Mouse (Mus musculus): ENCODE results near the gene Gm20661. TPM values are rescaled to one million over a fixed set of nuclear protein-coding genes. Genes with fewer than 3 reads are reported as not detected.

The Gm20661 gene
- polyA plus RNA-seq, 1 experiment from 2014 or later = 0.69 TPM

DNA sequence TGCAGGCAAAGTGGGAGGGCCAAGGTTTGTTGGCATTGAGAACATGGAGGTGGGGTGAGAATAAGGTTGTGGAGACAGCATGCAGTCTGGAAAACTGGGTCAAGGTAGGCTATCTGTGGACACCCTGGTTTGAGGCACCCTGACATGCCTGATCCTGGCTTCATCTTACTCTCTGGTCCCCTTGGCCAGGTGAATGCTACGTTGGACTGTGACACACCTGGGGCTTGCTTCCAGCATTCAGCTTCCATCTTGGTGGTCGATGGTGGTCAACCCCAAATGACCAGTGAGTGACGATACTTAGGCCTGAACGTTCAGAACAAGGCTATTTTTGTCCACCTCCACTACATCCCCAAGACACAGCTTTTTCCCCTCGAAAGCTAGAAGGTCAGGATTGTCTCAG is 13.2 kb downstream of the Gm20661 start, which contains the start of gene Gm20662:
Gene Gm20662, plus strand, starts transcription at position 301 of the 400 bp plus-strand sequence.
- H3K27me3 ChIP-seq (ENCODE audit: control insufficient read depth, insufficient read depth, low read length) = no peaks in the 10 kb centered on the region
- no peaks in the 10 kb centered on the region for H3K9me3 ChIP-seq (ENCODE audit: control insufficient read depth, low read length)
- no peaks in the 10 kb centered on the region for H3K4me1 ChIP-seq (replicated peaks; ENCODE audit: control insufficient read depth, insufficient read depth)
- no peak within 1 kb of the TSS for H3K4me3 ChIP-seq (ENCODE audit: low read depth, low read length)
- no peak within 1 kb of the TSS for H3K4me2 ChIP-seq (replicated peaks; ENCODE audit: low read depth)
- no peak for TF ChIP-seq EP300 (optimal IDR thresholded peaks at IDR 0.05)
- ATAC-seq (ENCODE audit: low FRiP score, low TSS enrichment) = no peak
- no peak for DNase-seq (ENCODE audit: low spot score)
- no peak within 1 kb of the TSS for H3K9ac ChIP-seq (ENCODE audit: low read length)
- 91% methylated on average over 5 of the region's 5 CpGs for WGBS
- H3K36me3 ChIP-seq (ENCODE audit: control insufficient read depth, insufficient read depth, low read length) = no peaks in the 10 kb centered on the region
- no peak within 1 kb of the TSS for H3K27ac ChIP-seq (replicated peaks)

DNA sequence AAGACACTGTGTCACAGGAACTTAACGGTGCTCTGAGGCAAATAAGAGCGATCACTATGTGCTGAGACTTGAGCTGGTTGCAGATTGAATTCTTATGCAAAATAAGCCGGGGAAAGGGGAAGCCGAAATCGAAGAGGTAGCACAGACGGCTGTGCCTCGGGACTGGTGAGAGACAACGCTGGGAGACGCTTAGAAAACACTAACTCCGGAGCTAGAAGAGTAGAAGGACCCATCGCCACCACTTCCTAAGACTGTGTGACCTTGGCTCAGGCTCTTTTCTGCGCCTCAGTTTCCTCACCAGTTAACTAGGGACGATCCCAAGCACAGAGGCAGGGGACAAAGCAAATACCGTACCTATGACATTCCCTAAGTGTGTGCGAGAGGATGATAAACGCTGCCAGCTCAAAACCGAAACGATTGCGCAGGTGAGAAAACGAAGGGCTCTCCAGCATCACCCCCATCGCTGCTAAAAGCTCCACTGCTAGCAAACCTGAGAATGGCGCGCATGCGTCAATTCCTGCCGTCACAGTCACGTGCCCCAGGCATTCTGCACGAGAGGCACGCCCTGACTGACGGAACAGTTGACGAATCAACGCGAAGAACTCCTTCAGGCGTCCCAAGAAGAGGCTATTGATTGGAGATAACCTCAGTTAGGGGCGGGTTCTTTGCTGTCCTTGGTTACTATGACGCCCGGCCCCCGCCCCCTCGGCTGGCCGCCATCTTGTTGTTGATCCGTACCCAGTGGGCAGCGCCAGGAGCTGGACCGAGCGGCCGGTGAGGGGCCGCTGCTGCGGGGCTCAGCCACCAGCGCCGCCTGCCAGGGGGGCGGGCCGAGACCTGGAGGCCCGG is 19.3 kb downstream of the Gm20661 start, which contains the start of gene Ip6k1:
Gene Ip6k1, plus strand, starts transcription at position 580 of the 849 bp plus-strand sequence.
- Histone ChIP-seq H3K4me3 (ENCODE audit: low read depth, low read length) (peak within 1 kb of the TSS; percentile 100), H3K27me3 (ENCODE audit: control insufficient read depth, insufficient read depth, low read length) (no peaks in the 10 kb centered on the region), H3K9me3 (ENCODE audit: control insufficient read depth, low read length) (no peaks in the 10 kb centered on the region), H3K4me1 (replicated peaks; ENCODE audit: control insufficient read depth, insufficient read depth) (no peaks in the 10 kb centered on the region; the same call in 1 of the 2 replicates), H3K9ac (ENCODE audit: low read length) (peak within 1 kb of the TSS; percentile 99), H3K27ac (replicated peaks) (peak within 1 kb of the TSS; percentile 98), H3K36me3 (ENCODE audit: control insufficient read depth, insufficient read depth, low read length) (no peaks in the 10 kb centered on the region), H3K4me2 (replicated peaks; ENCODE audit: low read depth) (peak within 1 kb of the TSS; percentile 80)
- peak; percentile 100 for DNase-seq (ENCODE audit: low spot score)
- WGBS = under 1% methylated on average over 47 of the region's 51 CpGs
- peak; percentile 99 for ATAC-seq (ENCODE audit: low FRiP score, low TSS enrichment)
- no peak for TF ChIP-seq EP300 (optimal IDR thresholded peaks at IDR 0.05)
- no peak for TF ChIP-seq CTCF (IDR thresholded peaks at IDR 0.05; ENCODE audit: low read depth)

DNA sequence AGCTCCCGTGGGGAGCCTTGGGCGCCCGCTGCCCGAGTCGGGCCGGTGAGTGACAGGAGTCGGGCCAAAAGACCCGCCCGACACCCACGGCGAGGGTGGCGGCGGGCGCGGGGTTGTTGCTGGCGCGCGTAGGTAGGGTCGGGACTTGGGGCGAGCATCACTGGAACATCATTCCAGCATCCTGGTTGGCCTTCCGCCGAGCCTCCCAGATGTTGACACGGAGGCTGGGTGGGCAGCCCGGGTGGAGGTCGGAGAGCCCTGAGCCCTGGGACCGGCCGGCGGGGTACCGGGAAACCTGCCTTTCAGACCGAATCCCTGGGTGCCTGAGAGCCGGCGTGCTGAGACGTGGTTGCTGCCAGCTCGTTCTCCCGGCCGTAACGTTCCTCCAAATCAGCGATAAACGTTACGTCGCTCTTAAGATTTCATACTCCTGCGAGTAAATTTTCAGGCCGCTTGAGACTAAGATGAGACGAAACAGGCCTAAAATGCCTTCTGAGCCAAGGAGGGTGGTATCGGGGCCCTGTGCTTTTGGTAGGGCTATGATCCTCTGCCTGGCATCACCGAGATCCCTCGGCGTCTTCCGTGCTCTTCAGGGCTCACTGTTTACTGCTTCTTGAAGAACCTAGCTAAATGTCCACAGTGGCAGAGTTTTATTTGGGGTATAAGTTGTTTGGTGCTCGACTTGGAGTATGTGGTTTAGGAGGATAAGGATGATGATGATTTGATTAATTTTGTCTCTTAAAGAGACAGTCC is 20.1 kb downstream of the Gm20661 start:
- Histone ChIP-seq H3K9ac (ENCODE audit: low read length) (peak overlapping the region; percentile 99), H3K27ac (replicated peaks) (peak overlapping the region; percentile 98), H3K4me3 (ENCODE audit: low read depth, low read length) (peak overlapping the region; percentile 100), H3K36me3 (ENCODE audit: control insufficient read depth, insufficient read depth, low read length) (no peaks in the 10 kb centered on the region), H3K27me3 (ENCODE audit: control insufficient read depth, insufficient read depth, low read length) (no peaks in the 10 kb centered on the region), H3K4me2 (replicated peaks; ENCODE audit: low read depth) (peak overlapping the region; percentile 79), H3K9me3 (ENCODE audit: control insufficient read depth, low read length) (no peaks in the 10 kb centered on the region), H3K4me1 (replicated peaks; ENCODE audit: control insufficient read depth, insufficient read depth) (no peaks in the 10 kb centered on the region; the same call in 1 of the 2 replicates)
- no peak for ATAC-seq (ENCODE audit: low FRiP score, low TSS enrichment)
- TF ChIP-seq CTCF (IDR thresholded peaks at IDR 0.05; ENCODE audit: low read depth) (no peak), EP300 (optimal IDR thresholded peaks at IDR 0.05) (no peak)
- under 1% methylated on average over 50 of the region's 50 CpGs for WGBS
- no peak for DNase-seq (ENCODE audit: low spot score)

DNA sequence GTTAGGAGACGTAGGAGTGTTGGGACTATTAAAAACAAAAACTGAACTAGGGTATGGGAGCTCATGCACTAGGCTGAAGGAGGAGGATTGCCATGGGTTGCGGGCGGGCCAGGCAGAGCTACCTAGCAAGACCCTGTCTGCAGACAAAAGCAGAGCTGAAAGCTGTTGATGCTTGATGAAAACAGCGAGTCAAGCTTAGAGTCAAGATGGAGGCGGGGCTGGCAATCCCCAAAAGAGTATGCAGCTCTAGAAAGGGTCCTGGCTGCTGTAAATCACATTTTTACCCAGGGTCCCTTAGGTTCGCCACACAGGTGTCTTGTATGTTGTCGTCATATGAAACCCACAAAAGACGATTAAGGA is 20.7 kb downstream of the Gm20661 start:
- Histone ChIP-seq H3K4me1 (replicated peaks; ENCODE audit: control insufficient read depth, insufficient read depth) (no peaks in the 10 kb centered on the region; the same call in 1 of the 2 replicates), H3K27ac (replicated peaks) (peak overlapping the region; percentile 98; the same call in 1 of the 2 replicates)
- no peak for DNase-seq (ENCODE audit: low spot score)

DNA sequence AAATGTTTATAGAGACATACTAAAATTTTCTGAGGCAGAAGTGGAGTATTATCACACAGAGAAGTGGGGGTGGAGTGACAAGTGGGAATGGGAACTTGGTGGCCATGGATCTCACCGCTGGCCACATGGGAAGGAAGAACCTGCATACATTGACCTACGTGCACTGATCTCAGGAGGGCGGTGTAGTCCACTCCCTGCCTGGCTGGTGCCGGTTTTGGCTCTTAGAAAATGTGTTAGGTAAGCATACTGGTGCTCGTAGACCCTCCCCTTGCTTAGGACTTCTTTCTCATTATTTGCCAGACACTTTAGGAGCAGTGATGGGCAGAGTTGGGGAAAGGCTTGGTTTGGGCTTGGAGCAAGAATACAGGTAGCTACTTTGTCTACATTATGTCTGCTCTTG is 25.2 kb downstream of the Gm20661 start:
- 76% methylated on average over 5 of the region's 5 CpGs for whole genome bisulfite sequencing

More for the DNA sequence above, 20.7 kb downstream of the Gm20661 start:
- no peaks in the 10 kb centered on the region for H3K36me3 ChIP-seq (ENCODE audit: control insufficient read depth, insufficient read depth, low read length)
- no peaks in the 10 kb centered on the region for H3K27me3 ChIP-seq (ENCODE audit: control insufficient read depth, insufficient read depth, low read length)
- WGBS = 10% methylated on average over 8 of the region's 8 CpGs
- no peak for TF ChIP-seq EP300 (optimal IDR thresholded peaks at IDR 0.05)
- no peak for TF ChIP-seq CTCF (IDR thresholded peaks at IDR 0.05; ENCODE audit: low read depth)
- ATAC-seq (ENCODE audit: low FRiP score, low TSS enrichment) = no peak
- peak overlapping the region; percentile 79 for H3K4me2 ChIP-seq (replicated peaks; ENCODE audit: low read depth)
- H3K9me3 ChIP-seq (ENCODE audit: control insufficient read depth, low read length) = no peaks in the 10 kb centered on the region
- H3K4me3 ChIP-seq (ENCODE audit: low read depth, low read length) = peak overlapping the region; percentile 100
- H3K9ac ChIP-seq (ENCODE audit: low read length) = peak overlapping the region; percentile 99

More for the DNA sequence above, 25.2 kb downstream of the Gm20661 start:
- no peak for TF ChIP-seq EP300 (optimal IDR thresholded peaks at IDR 0.05)
- no peak for TF ChIP-seq CTCF (IDR thresholded peaks at IDR 0.05; ENCODE audit: low read depth)
- no peak for ATAC-seq (ENCODE audit: low FRiP score, low TSS enrichment)
- Histone ChIP-seq H3K9me3 (ENCODE audit: control insufficient read depth, low read length) (no peaks in the 10 kb centered on the region), H3K9ac (ENCODE audit: low read length) (no peak overlapping the region), H3K27ac (replicated peaks) (0 out of 2 replicates have a peak overlapping the region, but pooled peaks have one; percentile 8), H3K4me2 (replicated peaks; ENCODE audit: low read depth) (no peak overlapping the region), H3K4me1 (replicated peaks; ENCODE audit: control insufficient read depth, insufficient read depth) (no peaks in the 10 kb centered on the region), H3K36me3 (ENCODE audit: control insufficient read depth, insufficient read depth, low read length) (no peaks in the 10 kb centered on the region), H3K4me3 (ENCODE audit: low read depth, low read length) (no peak overlapping the region), H3K27me3 (ENCODE audit: control insufficient read depth, insufficient read depth, low read length) (no peaks in the 10 kb centered on the region)
- DNase-seq (ENCODE audit: low spot score) = no peak

All from stomach, postnatal 0 days (tissue).